Mouse (Mus musculus): ENCODE measurements around the gene Gm20503. TPM values are rescaled to one million over a fixed set of nuclear protein-coding genes. Genes with fewer than 3 reads are reported as not detected.

The Gm20503 gene
- polyA plus RNA-seq, 1 experiment from 2014 or later, result 11.4 TPM

- WGBS (ENCODE audit: insufficient replicate concordance), result 72% methylated on average over 11 of the region's 11 CpGs
- H3K9me3 ChIP-seq (replicated peaks), result no peaks in the 10 kb centered on the region
Measured at GRCm38 (mm10) chr4:59040397-59041287, 37.6 kb downstream of the Gm20503 start.

GRCm38 (mm10) chr4:59043074-59043473, 40.1 kb downstream of the Gm20503 start:
- WGBS (ENCODE audit: insufficient replicate concordance), result 87% methylated on average over 5 of the region's 5 CpGs
- Histone ChIP-seq H3K4me3 (no peak overlapping the region), H3K9ac (no peak overlapping the region), H3K9me3 (replicated peaks) (no peaks in the 10 kb centered on the region), H3K27ac (no peak overlapping the region), H3K4me1 (no peaks in the 10 kb centered on the region), H3K27me3 (replicated peaks) (no peaks in the 10 kb centered on the region), H3K36me3 (0 out of 2 replicates have a peak, but pooled peaks cover 2% of the 10 kb centered on the region), H3K4me2 (no peak overlapping the region)
- ATAC-seq, result no peak

More at GRCm38 (mm10) chr4:59040397-59041287, 37.6 kb downstream of the Gm20503 start:
- no peak overlapping the region for H3K9ac ChIP-seq
- no peak overlapping the region for H3K4me3 ChIP-seq
- H3K27ac ChIP-seq, result no peak overlapping the region
- H3K27me3 ChIP-seq (replicated peaks), result no peaks in the 10 kb centered on the region
- no peak overlapping the region for H3K4me2 ChIP-seq
- peaks cover 11% of the 10 kb centered on the region for H3K4me1 ChIP-seq
- 0 out of 2 replicates have a peak, but pooled peaks cover 2% of the 10 kb centered on the region for H3K36me3 ChIP-seq
- ATAC-seq, result no peak

GRCm38 (mm10) chr4:59043891-59044290, 40.9 kb downstream of the Gm20503 start:
- no peak for ATAC-seq
- H3K9me3 ChIP-seq (replicated peaks), result no peaks in the 10 kb centered on the region
- no peak overlapping the region for H3K4me2 ChIP-seq
- no peak overlapping the region for H3K27ac ChIP-seq
- no peaks in the 10 kb centered on the region for H3K4me1 ChIP-seq
- no peak overlapping the region for H3K4me3 ChIP-seq
- H3K27me3 ChIP-seq (replicated peaks), result no peaks in the 10 kb centered on the region
- no peak overlapping the region for H3K9ac ChIP-seq
- 66% methylated on average over 6 of the region's 6 CpGs for WGBS (ENCODE audit: insufficient replicate concordance)
- H3K36me3 ChIP-seq, result 0 out of 2 replicates have a peak, but pooled peaks cover 2% of the 10 kb centered on the region

- Histone ChIP-seq H3K9me3 (replicated peaks) (no peaks in the 10 kb centered on the region), H3K4me1 (no peaks in the 10 kb centered on the region), H3K4me2 (no peak overlapping the region), H3K27ac (no peak overlapping the region), H3K27me3 (replicated peaks) (no peaks in the 10 kb centered on the region), H3K4me3 (no peak overlapping the region), H3K9ac (no peak overlapping the region), H3K36me3 (no peaks in the 10 kb centered on the region)
- no peak for ATAC-seq
- WGBS (ENCODE audit: insufficient replicate concordance), result 43% methylated on average over 3 of the region's 3 CpGs
Measured at GRCm38 (mm10) chr4:59047222-59047621, 44.2 kb downstream of the Gm20503 start.

GRCm38 (mm10) chr4:59051081-59051480, 48.1 kb downstream of the Gm20503 start:
- no peaks in the 10 kb centered on the region for H3K9me3 ChIP-seq (replicated peaks)
- H3K27ac ChIP-seq, result no peak overlapping the region
- H3K4me3 ChIP-seq, result no peak overlapping the region
- no peaks in the 10 kb centered on the region for H3K4me1 ChIP-seq
- no peaks in the 10 kb centered on the region for H3K36me3 ChIP-seq
- no peaks in the 10 kb centered on the region for H3K27me3 ChIP-seq (replicated peaks)
- H3K4me2 ChIP-seq, result no peak overlapping the region
- no peak for ATAC-seq
- H3K9ac ChIP-seq, result no peak overlapping the region
- 39% methylated on average over 1 of the region's 1 CpGs for WGBS (ENCODE audit: insufficient replicate concordance)

GRCm38 (mm10) chr4:59057929-59058328, 54.9 kb downstream of the Gm20503 start:
- H3K4me2 ChIP-seq, result no peak overlapping the region
- no peaks in the 10 kb centered on the region for H3K36me3 ChIP-seq
- H3K27ac ChIP-seq, result no peak overlapping the region
- H3K4me3 ChIP-seq, result no peak overlapping the region
- no peak overlapping the region for H3K9ac ChIP-seq
- no peaks in the 10 kb centered on the region for H3K4me1 ChIP-seq
- no peak for ATAC-seq
- WGBS (ENCODE audit: insufficient replicate concordance), result 53% methylated on average over 3 of the region's 3 CpGs
- no peaks in the 10 kb centered on the region for H3K9me3 ChIP-seq (replicated peaks)
- H3K27me3 ChIP-seq (replicated peaks), result no peaks in the 10 kb centered on the region

- Histone ChIP-seq H3K27me3 (replicated peaks) (no peaks in the 10 kb centered on the region), H3K4me3 (no peak overlapping the region), H3K4me1 (no peaks in the 10 kb centered on the region), H3K4me2 (no peak overlapping the region), H3K9ac (no peak overlapping the region), H3K36me3 (no peaks in the 10 kb centered on the region), H3K27ac (no peak overlapping the region), H3K9me3 (replicated peaks) (no peaks in the 10 kb centered on the region)
- no peak for ATAC-seq
- 74% methylated on average over 12 of the region's 12 CpGs for WGBS (ENCODE audit: insufficient replicate concordance)
Measured at GRCm38 (mm10) chr4:59062526-59062925, 59.5 kb downstream of the Gm20503 start.

GRCm38 (mm10) chr4:59069276-59069675, 66.3 kb downstream of the Gm20503 start:
- Histone ChIP-seq H3K4me1 (no peaks in the 10 kb centered on the region), H3K9me3 (replicated peaks) (no peaks in the 10 kb centered on the region), H3K27me3 (replicated peaks) (no peaks in the 10 kb centered on the region), H3K4me2 (no peak overlapping the region), H3K36me3 (no peaks in the 10 kb centered on the region), H3K27ac (no peak overlapping the region), H3K4me3 (no peak overlapping the region), H3K9ac (no peak overlapping the region)
- 54% methylated on average over 3 of the region's 3 CpGs for WGBS (ENCODE audit: insufficient replicate concordance)
- ATAC-seq, result no peak

- Histone ChIP-seq H3K36me3 (no peaks in the 10 kb centered on the region), H3K9ac (no peak overlapping the region), H3K4me3 (no peak overlapping the region), H3K4me2 (no peak overlapping the region), H3K9me3 (replicated peaks) (no peaks in the 10 kb centered on the region), H3K4me1 (no peaks in the 10 kb centered on the region), H3K27ac (no peak overlapping the region), H3K27me3 (replicated peaks) (no peaks in the 10 kb centered on the region)
- no peak for ATAC-seq
- WGBS (ENCODE audit: insufficient replicate concordance), result 59% methylated on average over 2 of the region's 2 CpGs
Measured at GRCm38 (mm10) chr4:59083430-59083829, 80.4 kb downstream of the Gm20503 start.

- H3K4me2 ChIP-seq, result no peak overlapping the region
- no peaks in the 10 kb centered on the region for H3K9me3 ChIP-seq (replicated peaks)
- H3K4me1 ChIP-seq, result no peaks in the 10 kb centered on the region
- no peaks in the 10 kb centered on the region for H3K27me3 ChIP-seq (replicated peaks)
- H3K9ac ChIP-seq, result no peak overlapping the region
- no peaks in the 10 kb centered on the region for H3K36me3 ChIP-seq
- no peak overlapping the region for H3K4me3 ChIP-seq
- 9% methylated on average over 1 of the region's 1 CpGs for WGBS (ENCODE audit: insufficient replicate concordance)
- H3K27ac ChIP-seq, result no peak overlapping the region
- no peak for ATAC-seq
Measured at GRCm38 (mm10) chr4:59089391-59089790, 86.4 kb downstream of the Gm20503 start.
